Mouse (Mus musculus) spleen, postnatal 36 days (tissue): Measurements from ENCODE around the gene Snapc2.
A peak's percentile ranks its signal among the peaks of the same experiment; 100 is the strongest.

Experiments
- DNase-seq, 2 experiments: peaks; one replicate each; pipeline ENCODE4 v3.0.0; 2022; ENCODE audit warnings: low spot score in 2 of 2, mixed read lengths in 1 of 2

Gene Snapc2

DNA sequence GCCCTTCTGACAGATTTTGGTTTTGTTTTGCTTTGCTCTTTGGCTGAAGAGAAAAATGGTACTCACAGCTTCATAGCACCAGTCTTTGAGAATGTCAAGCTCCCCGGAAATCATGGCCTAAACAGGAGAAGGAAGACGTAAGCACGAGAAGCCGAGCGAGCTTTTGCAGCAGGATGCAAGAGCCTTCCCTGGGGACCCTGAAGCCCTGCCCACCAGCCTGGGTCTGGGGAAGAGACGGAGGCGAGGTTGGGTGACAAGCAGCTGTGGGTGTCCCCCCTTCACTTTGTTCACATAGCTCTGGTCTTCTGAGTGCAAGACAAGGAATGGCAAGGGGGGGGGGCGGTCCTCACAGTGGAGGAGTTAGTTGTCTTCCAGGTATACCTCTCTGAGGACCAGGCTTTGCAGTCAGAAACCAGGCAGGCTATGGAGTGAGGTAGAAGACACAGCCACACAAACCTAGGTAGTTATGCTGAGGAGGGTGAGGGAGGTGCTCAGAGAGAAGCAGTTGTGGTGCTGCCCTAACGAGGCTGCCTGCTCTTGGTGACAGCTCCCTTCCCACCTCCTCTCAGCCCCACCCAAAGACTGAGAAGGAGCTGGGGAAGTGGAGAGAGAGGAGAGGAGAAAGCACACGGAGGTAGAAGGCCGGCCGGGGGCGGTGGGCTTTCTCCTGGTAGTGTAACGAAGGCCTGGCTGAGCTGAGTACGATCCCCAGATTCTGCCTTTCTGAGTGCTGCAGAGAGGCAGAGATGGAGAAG lies 12.5 kb downstream of the Snapc2 start:
- no peak for DNase-seq

DNA sequence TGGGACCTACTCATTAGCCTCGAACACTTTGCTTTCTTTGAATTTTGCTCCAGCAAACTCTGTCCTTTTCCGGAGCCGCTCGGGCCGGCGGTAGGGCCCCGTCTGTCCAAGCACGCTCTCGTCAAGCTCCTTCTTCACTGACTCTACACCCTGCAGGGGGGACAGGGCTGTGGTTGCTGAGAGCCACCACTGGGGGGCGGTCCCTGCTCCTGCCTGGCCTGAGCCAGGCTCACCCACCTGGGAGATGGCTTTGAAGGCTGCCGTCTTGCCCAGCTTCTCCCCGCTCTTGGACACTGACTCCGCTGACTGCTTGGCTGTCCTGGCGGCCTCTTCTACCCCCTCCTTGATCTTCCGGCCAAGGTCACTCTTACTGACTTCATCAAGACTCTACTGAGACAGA lies 14.7 kb downstream of the Snapc2 start:
- DNase-seq = no peak

DNA sequence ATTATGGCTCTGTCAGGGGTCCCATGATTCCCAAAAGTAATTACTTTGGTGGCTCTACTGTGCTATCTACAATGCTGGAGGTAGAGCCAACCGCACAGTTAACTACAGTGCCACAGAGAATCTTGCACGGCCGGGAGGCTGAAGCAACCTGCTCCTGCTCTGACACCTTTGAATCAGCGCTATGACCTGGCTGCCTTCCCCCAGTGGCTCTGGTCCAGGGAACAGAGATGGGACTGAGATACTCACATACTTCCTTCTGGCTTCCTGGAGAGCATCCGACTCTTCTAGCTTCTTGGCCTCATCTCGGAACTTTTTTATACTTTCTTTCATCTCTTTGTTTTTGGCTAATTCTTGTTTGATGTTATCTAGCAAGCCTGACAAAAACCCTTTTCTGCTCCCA lies 16.7 kb downstream of the Snapc2 start:
- DNase-seq = no peak

DNA sequence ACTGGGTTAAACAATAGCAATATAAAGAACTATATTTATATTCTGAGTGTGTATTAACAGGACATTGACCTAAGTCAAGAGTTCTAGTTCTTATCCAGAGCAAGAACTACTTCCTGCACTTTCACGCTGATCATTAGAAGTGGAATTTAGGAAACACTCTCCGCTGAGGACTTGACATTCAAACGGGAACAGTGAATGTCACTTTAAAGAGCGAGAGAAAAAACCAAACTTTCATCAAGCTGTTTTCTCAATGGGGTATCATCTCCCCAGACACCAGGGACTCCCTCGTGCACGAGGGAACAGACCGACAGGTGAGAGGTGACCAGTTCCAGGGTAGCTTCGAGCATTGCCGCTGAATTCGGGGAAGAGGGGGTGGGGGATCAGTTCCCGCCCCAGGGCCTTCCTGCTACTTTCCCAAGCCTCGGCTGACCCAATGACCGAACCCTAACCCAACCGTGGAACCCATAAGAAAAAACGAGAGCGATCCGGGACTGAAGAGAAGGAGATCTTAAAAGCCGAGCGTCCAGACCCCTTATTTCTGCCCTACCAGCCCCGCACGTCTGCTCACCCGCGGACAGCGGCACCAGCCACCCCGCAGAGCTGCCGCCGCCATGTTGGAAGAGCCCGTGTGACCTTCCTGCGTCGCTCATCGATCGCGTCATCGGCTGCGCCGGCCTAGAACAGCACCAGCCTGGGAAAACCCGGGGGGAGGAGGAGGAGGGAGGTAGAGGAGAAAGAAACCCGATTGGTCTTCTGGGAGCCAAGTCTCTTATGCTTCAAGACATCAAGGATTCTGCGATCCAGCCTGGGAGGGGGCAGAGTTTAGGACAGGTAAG lies 22.6 kb downstream of the Snapc2 start, which contains the start of gene Timm44:
Gene Timm44 (minus strand): TSS at position 639 of the 836 bp plus-strand sequence.
- DNase-seq = peak; percentile 92 to 94

DNA sequence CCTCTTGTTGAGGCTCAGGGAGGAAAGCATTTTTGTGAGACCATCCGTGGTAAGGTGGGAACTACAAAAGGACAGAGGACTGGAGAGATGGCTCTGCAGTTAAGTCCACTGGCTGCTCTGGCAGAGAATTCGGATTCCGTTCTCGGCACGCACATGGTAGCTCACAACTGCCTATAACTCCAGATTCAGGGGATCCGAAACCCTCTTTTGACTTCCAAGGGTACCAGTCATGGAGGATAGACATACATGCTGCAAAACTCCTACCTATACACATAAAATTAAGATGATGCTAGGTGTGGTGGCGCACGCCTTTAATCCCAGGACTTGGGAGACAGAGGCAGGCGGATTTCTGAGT lies 23.2 kb downstream of the Snapc2 start:
- DNase-seq = no peak

DNA sequence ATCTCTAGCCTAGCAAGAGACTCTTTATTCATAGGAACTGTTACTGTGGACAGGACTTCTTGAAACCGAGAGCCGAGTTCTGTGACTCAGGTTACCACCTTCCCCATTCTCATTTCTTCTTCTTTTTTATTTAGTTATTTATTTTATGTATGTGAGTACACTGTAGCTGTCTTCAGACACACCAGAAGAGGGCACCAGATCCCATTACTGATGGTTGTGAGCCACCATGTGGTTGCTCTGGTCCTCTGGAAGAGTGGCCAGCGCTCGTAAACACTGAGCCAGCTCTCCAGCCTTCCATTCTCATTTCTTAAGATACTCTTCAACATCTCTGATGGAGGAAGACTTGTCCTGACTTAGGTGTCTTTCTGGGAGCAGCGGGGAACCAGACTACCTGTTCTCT lies 39.9 kb downstream of the Snapc2 start:
- no peak for DNase-seq

DNA sequence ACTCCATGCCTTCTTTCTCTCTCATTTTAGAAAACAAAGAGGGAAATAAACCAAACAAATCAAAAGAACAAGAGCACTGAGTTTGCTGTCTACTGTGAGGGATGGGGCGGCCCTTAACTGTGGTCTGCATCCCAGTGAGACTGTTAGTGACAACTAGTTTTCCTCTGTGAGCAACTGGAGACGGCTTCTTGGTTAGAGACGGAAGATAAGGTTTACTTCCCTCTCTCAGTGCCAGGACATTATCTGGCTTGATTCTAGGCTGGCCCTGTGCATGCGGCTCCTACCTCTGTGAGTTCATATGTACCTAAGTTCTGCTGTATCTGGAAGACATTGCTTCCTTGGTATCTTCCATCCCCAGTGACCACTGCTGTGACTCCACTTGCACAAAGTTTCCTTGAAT lies 44.9 kb downstream of the Snapc2 start:
- no peak for DNase-seq

DNA sequence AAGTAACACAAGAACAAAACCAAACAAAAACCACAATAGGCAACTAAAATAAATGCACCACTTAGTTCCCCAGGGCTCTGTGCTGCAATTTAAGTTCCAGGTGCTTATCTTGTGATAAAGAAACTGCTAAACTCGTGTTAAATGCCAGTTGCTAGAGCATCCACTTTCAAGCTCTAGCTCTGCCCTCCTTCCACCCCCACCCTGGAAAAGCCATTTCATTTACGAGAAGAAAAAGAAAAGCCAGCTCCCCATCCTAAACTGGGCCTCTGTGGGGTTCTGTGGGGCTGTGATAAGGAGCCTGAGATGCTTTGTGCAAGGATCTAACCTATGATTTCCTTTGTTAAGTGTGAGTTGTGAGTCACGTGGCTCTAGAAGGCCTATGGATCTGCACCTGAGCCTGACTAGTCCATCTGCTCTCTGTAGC lies 51.3 kb downstream of the Snapc2 start:
- no peak for DNase-seq
